Mouse (Mus musculus): ENCODE results near the gene Mif4gd. TPM values are rescaled to one million over a fixed set of nuclear protein-coding genes. Genes with fewer than 3 reads are reported as not detected.

Gene Mif4gd
- polyA plus RNA-seq, 1 experiment from 2014 or later = 47.4 TPM

- in situ Hi-C loops (cut with MboI; ENCODE audit: low pct_unique_long_range_greater_than_20kb) = no loop called here
- ATAC-seq = no peak
- CTCF ChIA-PET = no interaction called here
- H3K27me3 ChIP-seq = no peaks in the 10 kb centered on the region
- TF ChIP-seq CTCF (IDR thresholded peaks at IDR 0.05) = no peak
- no peak for DNase-seq (ENCODE audit: low read depth, low spot score)
- POLR2A ChIA-PET = interaction anchor here (0.7 kb wide), 1 partner anchor 13 kb away, joined by 3 read pairs; no protein-coding TSS in a partner anchor
Measured at GRCm38 (mm10) chr11:115585573-115586100, 27.1 kb downstream of the Mif4gd start.

DNA sequence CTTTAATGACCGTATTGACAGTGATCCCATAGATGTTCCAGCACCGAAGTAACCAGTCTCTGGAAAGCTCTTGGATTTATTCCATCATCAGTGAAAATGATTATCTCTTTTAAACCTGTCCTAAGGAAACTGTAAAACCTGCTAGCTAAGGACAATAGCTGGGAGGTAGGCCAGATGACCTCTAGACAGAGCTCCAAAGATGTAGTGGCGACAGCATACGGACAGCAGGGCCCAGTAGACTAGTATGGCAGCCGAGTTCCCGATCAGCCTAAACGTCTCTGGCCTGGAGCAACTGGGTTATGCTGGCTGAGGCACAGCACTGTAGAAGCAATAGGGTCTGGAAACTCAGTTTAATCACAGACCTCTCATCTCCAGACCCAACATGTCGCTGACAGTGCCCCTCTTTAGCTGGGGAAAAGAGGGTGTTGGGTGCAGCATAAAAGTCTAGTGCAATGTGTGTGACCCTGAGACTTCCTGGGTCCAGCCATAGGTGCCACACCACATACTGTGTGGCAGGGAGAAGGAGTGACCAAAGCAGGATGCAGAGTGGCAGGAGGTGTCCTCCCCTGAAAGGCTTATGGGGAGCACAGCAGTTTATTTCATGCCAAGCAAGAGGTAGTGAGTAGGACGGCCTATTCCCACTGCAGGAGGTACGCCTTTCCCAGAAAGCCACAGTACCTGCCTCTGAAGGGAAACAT is 28.2 kb downstream of the Mif4gd start:
- ATAC-seq (no peak), DNase-seq (ENCODE audit: low read depth, low spot score) (no peak)
- H3K27me3 ChIP-seq = no peaks in the 10 kb centered on the region
- CTCF ChIA-PET = interaction anchor here (1.6 kb wide), 1 partner anchor 138 kb away, joined by 3 read pairs; no protein-coding TSS in a partner anchor
- TF ChIP-seq CTCF (IDR thresholded peaks at IDR 0.05) = no peak
- in situ Hi-C loops (cut with MboI; ENCODE audit: low pct_unique_long_range_greater_than_20kb) = no loop called here
- POLR2A ChIA-PET = no interaction called here

DNA sequence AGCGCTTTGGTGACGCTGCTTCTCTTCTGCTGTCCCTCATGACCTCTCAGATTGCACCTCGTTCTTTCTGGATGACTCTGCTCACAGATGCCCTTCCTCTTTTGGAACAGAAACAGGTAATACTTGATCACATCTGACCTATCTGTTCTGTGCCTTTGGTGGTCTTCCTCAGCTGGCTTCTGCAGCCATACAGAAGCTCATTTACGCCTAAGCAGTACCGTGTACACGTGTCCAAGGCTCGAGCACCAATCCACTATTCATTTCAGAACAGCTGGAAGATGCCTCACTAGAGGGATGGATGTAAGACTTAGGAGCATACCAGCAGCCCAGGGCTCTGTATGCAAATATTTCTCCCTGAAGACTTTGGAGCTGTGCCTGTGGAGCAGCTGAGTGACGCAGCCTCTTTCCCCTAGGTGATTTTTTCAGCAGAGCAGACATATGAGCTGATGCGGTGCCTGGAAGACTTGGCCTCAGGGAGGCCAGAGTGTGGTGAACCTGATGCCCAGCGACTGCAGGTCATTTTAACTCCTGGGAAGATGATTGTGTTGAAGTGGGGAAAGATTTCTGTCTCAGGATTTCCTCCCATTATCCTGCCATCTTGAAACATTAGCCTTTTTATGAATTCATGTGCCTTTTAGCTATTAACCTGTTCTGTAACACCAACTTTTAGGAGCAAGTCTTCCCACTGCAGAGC is 29.7 kb downstream of the Mif4gd start:
- ATAC-seq = no peak
- in situ Hi-C loops (cut with MboI; ENCODE audit: low pct_unique_long_range_greater_than_20kb) = no loop called here
- ChIA-PET CTCF (interaction anchor here (1.6 kb wide), 1 partner anchor 140 kb away, joined by 3 read pairs; no protein-coding TSS in a partner anchor), POLR2A (interaction anchor here (0.6 to 0.9 kb wide), 4 partner anchors 8 to 33 kb away, joined by 3 read pairs; no protein-coding TSS in a partner anchor)
- no peak for TF ChIP-seq CTCF (IDR thresholded peaks at IDR 0.05)
- no peak for DNase-seq (ENCODE audit: low read depth, low spot score)
- no peaks in the 10 kb centered on the region for H3K27me3 ChIP-seq

GRCm38 (mm10) chr11:115579080-115579479 is 33.7 kb downstream of the Mif4gd start:
- no peaks in the 10 kb centered on the region for H3K27me3 ChIP-seq
- ATAC-seq = no peak
- DNase-seq (ENCODE audit: low read depth, low spot score) = no peak
- CTCF ChIA-PET = interaction anchor here (0.7 to 1.3 kb wide), 2 partner anchors 10 to 17 kb away, joined by 3 read pairs; no protein-coding TSS in a partner anchor
- POLR2A ChIA-PET = no interaction called here
- no peak for TF ChIP-seq CTCF (IDR thresholded peaks at IDR 0.05)
- in situ Hi-C loops (cut with MboI; ENCODE audit: low pct_unique_long_range_greater_than_20kb) = no loop called here

GRCm38 (mm10) chr11:115564961-115565360 is 47.8 kb downstream of the Mif4gd start:
- ChIA-PET CTCF (interaction anchor here (1.5 kb wide), 1 partner anchor 22 kb away, joined by 3 read pairs; no protein-coding TSS in a partner anchor), POLR2A (no interaction called here)
- ATAC-seq = no peak
- in situ Hi-C loops (cut with MboI; ENCODE audit: low pct_unique_long_range_greater_than_20kb) = no loop called here
- no peaks in the 10 kb centered on the region for H3K27me3 ChIP-seq
- DNase-seq (ENCODE audit: low read depth, low spot score) = no peak
- no peak for TF ChIP-seq CTCF (IDR thresholded peaks at IDR 0.05)

- DNase-seq (ENCODE audit: low read depth, low spot score) (peak; percentile 53), ATAC-seq (no peak)
- CTCF ChIA-PET = interaction anchor here (0.9 to 1.6 kb wide), 4 partner anchors 15 to 72 kb away, joined by 3 read pairs; partner anchors contain the start of gene Nt5c
- POLR2A ChIA-PET = interaction anchor here (0.6 kb wide), 1 partner anchor 29 kb away, joined by 3 read pairs; no protein-coding TSS in a partner anchor
- no peaks in the 10 kb centered on the region for H3K27me3 ChIP-seq
- in situ Hi-C loops (cut with MboI; ENCODE audit: low pct_unique_long_range_greater_than_20kb) = no loop called here
- TF ChIP-seq CTCF (IDR thresholded peaks at IDR 0.05) = no peak
Measured at GRCm38 (mm10) chr11:115564064-115564809, 48.5 kb downstream of the Mif4gd start, which contains the start of gene Nup85. Gene Nup85 (plus strand): TSS chr11:115564434.

DNA sequence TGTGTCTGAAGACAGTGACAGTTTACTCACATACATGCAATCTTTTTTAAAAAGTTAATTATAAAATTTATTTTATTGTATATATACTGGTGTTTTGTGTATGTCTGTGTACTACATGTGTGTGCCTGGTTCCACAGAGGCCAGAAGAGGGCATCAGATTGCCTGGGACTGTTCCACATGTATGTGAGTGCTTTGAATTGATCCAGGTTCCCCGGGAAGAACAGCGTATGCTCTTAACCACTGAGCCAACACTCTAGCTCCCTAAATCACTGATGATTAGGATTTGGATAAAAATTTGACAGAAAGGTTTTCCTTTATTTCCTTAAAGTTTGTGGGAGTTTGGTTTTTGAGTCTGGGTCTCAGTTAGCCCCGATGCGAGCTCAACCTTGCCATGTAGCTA is 49.4 kb downstream of the Mif4gd start:
- ChIA-PET POLR2A (no interaction called here), CTCF (interaction anchor here (1.1 to 1.6 kb wide), 3 partner anchors 24 to 71 kb away, joined by 3 read pairs; partner anchors contain the start of gene Nt5c)
- no peaks in the 10 kb centered on the region for H3K27me3 ChIP-seq
- no peak for DNase-seq (ENCODE audit: low read depth, low spot score)
- no peak for ATAC-seq
- TF ChIP-seq CTCF (IDR thresholded peaks at IDR 0.05) = no peak
- in situ Hi-C loops (cut with MboI; ENCODE audit: low pct_unique_long_range_greater_than_20kb) = no loop called here

Other genes starting within 250 kb of the Mif4gd start
- gene Hid1, start 245.2 kb downstream of the Mif4gd start, polyA plus RNA-seq (2021) = 15.3 TPM
- 21.3 TPM for gene Cdr2l, start 231.1 kb downstream of the Mif4gd start, polyA plus RNA-seq (2021)
- 99.9 TPM for gene Mrpl58, start 209.2 kb downstream of the Mif4gd start, polyA plus RNA-seq (2021)
- 727 TPM for gene Atp5h, start 193.0 kb downstream of the Mif4gd start, polyA plus RNA-seq (2021)
- gene Kctd2, start 192.8 kb downstream of the Mif4gd start, polyA plus RNA-seq (2021) = 46.0 TPM
- not detected for gene Trim80, start 172.4 kb downstream of the Mif4gd start, polyA plus RNA-seq (2021)
- gene Slc16a5, start 150.5 kb downstream of the Mif4gd start, polyA plus RNA-seq (2021) = 0.15 TPM
- gene Armc7, start 137.3 kb downstream of the Mif4gd start, polyA plus RNA-seq (2021) = 13.3 TPM
- gene Nt5c, start 121.1 kb downstream of the Mif4gd start, polyA plus RNA-seq (2021) = 128 TPM
- 179 TPM for gene Jpt1, start 98.6 kb downstream of the Mif4gd start, polyA plus RNA-seq (2021)
- gene Sumo2, start 76.7 kb downstream of the Mif4gd start, polyA plus RNA-seq (2021) = 381 TPM
- gene Nup85, start 48.5 kb downstream of the Mif4gd start, polyA plus RNA-seq (2021) = 78.9 TPM
- 69.9 TPM for gene Mrps7, start 9.0 kb downstream of the Mif4gd start, polyA plus RNA-seq (2021)
- gene Gga3, start 8.9 kb downstream of the Mif4gd start, polyA plus RNA-seq (2021) = 31.0 TPM
- gene Slc25a19, start 15.3 kb upstream of the Mif4gd start, polyA plus RNA-seq (2021) = 48.1 TPM
- gene Grb2, start 95.6 kb upstream of the Mif4gd start, polyA plus RNA-seq (2021) = 99.5 TPM
- gene Tmem94, start 152.5 kb upstream of the Mif4gd start, polyA plus RNA-seq (2021) = 44.3 TPM
- 29.7 TPM for gene Caskin2, start 200.7 kb upstream of the Mif4gd start, polyA plus RNA-seq (2021)
- gene Tsen54, start 201.8 kb upstream of the Mif4gd start, polyA plus RNA-seq (2021) = 52.3 TPM
- gene Llgl2, start 211.1 kb upstream of the Mif4gd start, polyA plus RNA-seq (2021) = 163 TPM
- 1.4 TPM for gene Myo15b, start 245.4 kb upstream of the Mif4gd start, polyA plus RNA-seq (2021)